Mouse (Mus musculus): ENCODE results near the gene F2.

The F2 gene

DNA sequence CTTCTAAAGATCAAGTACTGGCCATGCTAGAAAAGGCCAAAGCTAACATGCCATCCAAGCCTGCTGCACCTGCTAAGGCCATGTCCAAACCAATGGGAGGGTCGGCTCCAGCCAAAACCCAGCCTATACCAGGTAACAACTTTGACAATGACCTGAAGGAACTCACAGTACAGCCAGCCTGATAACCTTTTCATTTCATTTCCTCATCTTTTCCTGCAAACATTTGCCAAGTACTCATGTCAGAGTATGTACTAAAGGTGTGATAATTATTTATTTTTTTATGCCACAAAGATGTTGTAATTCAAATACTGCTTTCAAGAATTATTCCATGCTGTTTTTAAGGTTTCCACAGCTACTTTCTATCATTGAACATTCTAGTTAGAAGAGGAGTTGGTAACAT is 50.0 kb downstream of the F2 start:
- ATAC-seq (ENCODE audit: insufficient number of reproducible peaks, low FRiP score, low TSS enrichment): no peak

DNA sequence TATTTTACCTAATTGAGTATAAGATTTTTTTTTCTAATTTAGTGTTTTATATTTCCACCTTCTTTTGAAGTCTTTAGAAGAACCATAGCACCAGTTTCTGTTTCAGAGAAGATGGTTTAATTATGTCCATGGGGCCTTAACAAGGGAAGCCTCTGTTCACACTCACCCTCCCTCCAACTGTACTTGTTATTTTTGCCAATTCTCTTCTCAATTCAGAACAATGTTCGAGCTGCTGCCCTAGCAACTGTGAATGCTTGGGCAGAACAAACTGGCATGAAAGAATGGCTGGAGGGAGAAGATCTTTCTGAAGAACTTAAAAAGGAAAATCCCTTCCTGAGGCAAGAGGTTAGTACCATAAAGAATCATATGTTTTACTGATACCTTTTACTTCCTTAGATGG is 55.3 kb downstream of the F2 start:
- ATAC-seq (ENCODE audit: insufficient number of reproducible peaks, low FRiP score, low TSS enrichment): no peak

Data from cerebellum, adult (tissue).